Mouse (Mus musculus): ENCODE data around the gene Scgb2b27. TPM values are rescaled to one million over a fixed set of nuclear protein-coding genes. Genes with fewer than 3 reads are reported as not detected.

Gene Scgb2b27
- polyA plus RNA-seq, 2 experiments = not detected

Other genes with a start within 250 kb of the Scgb2b27 start
- gene Scgb2b26, start 68.9 kb downstream of the Scgb2b27 start, polyA plus RNA-seq (2012; rRNA removed) = not detected in 2 replicates
- not detected in 2 replicates for gene Scgb2b26, start 68.9 kb downstream of the Scgb2b27 start, polyA plus RNA-seq (2014; fragmentation: Nextera tagmentation; extraction: Ambion mirVana)
- gene Scgb1b27, start 7.5 kb upstream of the Scgb2b27 start, polyA plus RNA-seq (2012; rRNA removed) = not detected in 2 replicates
- not detected in 2 replicates for gene Scgb1b27, start 7.5 kb upstream of the Scgb2b27 start, polyA plus RNA-seq (2014; fragmentation: Nextera tagmentation; extraction: Ambion mirVana)
- not detected in 2 replicates for gene Scgb1b30, start 81.5 kb upstream of the Scgb2b27 start, polyA plus RNA-seq (2012; rRNA removed)
- gene Scgb1b30, start 81.5 kb upstream of the Scgb2b27 start, polyA plus RNA-seq (2014; fragmentation: Nextera tagmentation; extraction: Ambion mirVana) = not detected in 2 replicates
- gene Wtip, start 119.3 kb upstream of the Scgb2b27 start, polyA plus RNA-seq (2012; rRNA removed) = 62.4 and 77.4 TPM in 2 replicates
- gene Wtip, start 119.3 kb upstream of the Scgb2b27 start, polyA plus RNA-seq (2014; fragmentation: Nextera tagmentation; extraction: Ambion mirVana) = 8.6 and 10.8 TPM in 2 replicates
- gene Uba2, start 155.7 kb upstream of the Scgb2b27 start, polyA plus RNA-seq (2012; rRNA removed) = 132 and 147 TPM in 2 replicates
- 182 and 195 TPM in 2 replicates for gene Uba2, start 155.7 kb upstream of the Scgb2b27 start, polyA plus RNA-seq (2014; fragmentation: Nextera tagmentation; extraction: Ambion mirVana)
- gene Pdcd2l, start 182.7 kb upstream of the Scgb2b27 start, polyA plus RNA-seq (2012; rRNA removed) = 44.0 and 44.5 TPM in 2 replicates
- 49.9 and 57.1 TPM in 2 replicates for gene Pdcd2l, start 182.7 kb upstream of the Scgb2b27 start, polyA plus RNA-seq (2014; fragmentation: Nextera tagmentation; extraction: Ambion mirVana)
- gene Gpi1, start 216.4 kb upstream of the Scgb2b27 start, polyA plus RNA-seq (2012; rRNA removed) = 256 and 301 TPM in 2 replicates
- gene Gpi1, start 216.4 kb upstream of the Scgb2b27 start, polyA plus RNA-seq (2014; fragmentation: Nextera tagmentation; extraction: Ambion mirVana) = 275 and 281 TPM in 2 replicates
- not detected in 2 replicates for gene Gm6096, start 237.1 kb upstream of the Scgb2b27 start, polyA plus RNA-seq (2012; rRNA removed)
- 0.54 and 0.55 TPM in 2 replicates for gene Gm6096, start 237.1 kb upstream of the Scgb2b27 start, polyA plus RNA-seq (2014; fragmentation: Nextera tagmentation; extraction: Ambion mirVana)

Measured in limb, embryonic 14.5 days (tissue).